Mouse (Mus musculus): ENCODE measurements around the gene Zfp280d. TPM values are rescaled to one million over a fixed set of nuclear protein-coding genes. Genes with fewer than 3 reads are reported as not detected.
A peak's percentile ranks its signal among the peaks of the same experiment; 100 is the strongest.

Zfp280d gene
- 79.6 and 83.2 TPM in 2 replicates for total RNA-seq (2017)

- peak; percentile 86 for ATAC-seq (ENCODE audit: extremely low read depth, insufficient number of reproducible peaks, low FRiP score, poor library complexity, severe bottlenecking)
Observed at GRCm38 (mm10) chr9:72274677-72275076, at the start of gene Zfp280d. Gene Zfp280d (plus strand): TSS chr9:72274860.

GRCm38 (mm10) chr9:72226536-72226935, 48.1 kb upstream of the Zfp280d start:
- ATAC-seq (ENCODE audit: extremely low read depth, insufficient number of reproducible peaks, low FRiP score, poor library complexity, severe bottlenecking): no peak

- no peak for ATAC-seq (ENCODE audit: extremely low read depth, insufficient number of reproducible peaks, low FRiP score, poor library complexity, severe bottlenecking)
Observed at GRCm38 (mm10) chr9:72252656-72253055, 22.0 kb upstream of the Zfp280d start.

GRCm38 (mm10) chr9:72255227-72255626, 19.4 kb upstream of the Zfp280d start:
- no peak for ATAC-seq (ENCODE audit: extremely low read depth, insufficient number of reproducible peaks, low FRiP score, poor library complexity, severe bottlenecking)

- no peak for ATAC-seq (ENCODE audit: extremely low read depth, insufficient number of reproducible peaks, low FRiP score, poor library complexity, severe bottlenecking)
Observed at GRCm38 (mm10) chr9:72256646-72257045, 18.0 kb upstream of the Zfp280d start.

- ATAC-seq (ENCODE audit: extremely low read depth, insufficient number of reproducible peaks, low FRiP score, poor library complexity, severe bottlenecking): peak; percentile 70; the same call in 1 of the 2 replicates
Observed at GRCm38 (mm10) chr9:72260337-72260736, 14.3 kb upstream of the Zfp280d start.

- ATAC-seq (ENCODE audit: extremely low read depth, insufficient number of reproducible peaks, low FRiP score, poor library complexity, severe bottlenecking): no peak
Observed at GRCm38 (mm10) chr9:72264859-72265258, 9.8 kb upstream of the Zfp280d start.

- no peak for ATAC-seq (ENCODE audit: extremely low read depth, insufficient number of reproducible peaks, low FRiP score, poor library complexity, severe bottlenecking)
Observed at GRCm38 (mm10) chr9:72270146-72270545, 4.5 kb upstream of the Zfp280d start.

GRCm38 (mm10) chr9:72273646-72274410, 832 bp upstream of the Zfp280d start:
- no peak for ATAC-seq (ENCODE audit: extremely low read depth, insufficient number of reproducible peaks, low FRiP score, poor library complexity, severe bottlenecking)

GRCm38 (mm10) chr9:72275101-72275978, 680 bp downstream of the Zfp280d start:
- ATAC-seq (ENCODE audit: extremely low read depth, insufficient number of reproducible peaks, low FRiP score, poor library complexity, severe bottlenecking): peak; percentile 65

GRCm38 (mm10) chr9:72275979-72276500, 1.4 kb downstream of the Zfp280d start:
- no peak for ATAC-seq (ENCODE audit: extremely low read depth, insufficient number of reproducible peaks, low FRiP score, poor library complexity, severe bottlenecking)

GRCm38 (mm10) chr9:72276941-72277340, 2.3 kb downstream of the Zfp280d start:
- ATAC-seq (ENCODE audit: extremely low read depth, insufficient number of reproducible peaks, low FRiP score, poor library complexity, severe bottlenecking): no peak

- ATAC-seq (ENCODE audit: extremely low read depth, insufficient number of reproducible peaks, low FRiP score, poor library complexity, severe bottlenecking): no peak
Observed at GRCm38 (mm10) chr9:72279943-72280342, 5.3 kb downstream of the Zfp280d start.

- no peak for ATAC-seq (ENCODE audit: extremely low read depth, insufficient number of reproducible peaks, low FRiP score, poor library complexity, severe bottlenecking)
Observed at GRCm38 (mm10) chr9:72287696-72288095, 13.0 kb downstream of the Zfp280d start.

- ATAC-seq (ENCODE audit: extremely low read depth, insufficient number of reproducible peaks, low FRiP score, poor library complexity, severe bottlenecking): no peak
Observed at GRCm38 (mm10) chr9:72288210-72288609, 13.6 kb downstream of the Zfp280d start.

- ATAC-seq (ENCODE audit: extremely low read depth, insufficient number of reproducible peaks, low FRiP score, poor library complexity, severe bottlenecking): no peak
Observed at GRCm38 (mm10) chr9:72289094-72289493, 14.4 kb downstream of the Zfp280d start.

- ATAC-seq (ENCODE audit: extremely low read depth, insufficient number of reproducible peaks, low FRiP score, poor library complexity, severe bottlenecking): no peak
Observed at GRCm38 (mm10) chr9:72294076-72294475, 19.4 kb downstream of the Zfp280d start.

- no peak for ATAC-seq (ENCODE audit: extremely low read depth, insufficient number of reproducible peaks, low FRiP score, poor library complexity, severe bottlenecking)
Observed at GRCm38 (mm10) chr9:72309765-72310164, 35.1 kb downstream of the Zfp280d start.

- no peak for ATAC-seq (ENCODE audit: extremely low read depth, insufficient number of reproducible peaks, low FRiP score, poor library complexity, severe bottlenecking)
Observed at GRCm38 (mm10) chr9:72333221-72333620, 58.6 kb downstream of the Zfp280d start.

- no peak for ATAC-seq (ENCODE audit: extremely low read depth, insufficient number of reproducible peaks, low FRiP score, poor library complexity, severe bottlenecking)
Observed at GRCm38 (mm10) chr9:72336069-72336468, 61.4 kb downstream of the Zfp280d start.
